In the genomic region with DNA sequence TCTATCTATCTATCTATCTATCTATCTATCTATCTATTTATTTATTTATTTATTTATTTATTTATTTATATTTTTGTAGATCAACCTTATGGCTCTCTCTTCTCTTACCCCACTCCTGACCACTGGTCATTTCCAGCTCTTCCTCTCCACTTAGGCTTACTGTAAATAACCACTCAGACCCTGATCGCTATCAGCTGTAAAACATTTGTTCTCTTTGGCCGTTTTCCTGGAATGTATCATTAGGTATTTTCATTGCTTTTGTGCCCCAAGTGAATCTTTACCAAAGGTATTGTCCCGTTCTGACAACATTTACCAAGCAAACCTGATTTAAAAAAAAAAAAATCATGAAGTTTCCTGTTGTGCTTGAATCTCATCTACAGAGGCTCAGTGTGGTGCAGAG, we compare ENCODE assay signal across 12 mouse cellular contexts.
DNase-seq lines count a peak whose midpoint lies in the region; ATAC-seq lines count a peak whose summit lies in the region.
"Had no signal": no experiment of that assay in that cellular context is flagged by ENCODE, and none has a peak within 500 bp of the region (broad histone marks: within the 10 kb centered on the region; RNA-seq: fewer than 3 reads in every experiment).

No protein-coding gene starts in this region.

- WGBS in kidney, embryonic 16.5 days, result 45% methylated on average over 3 of the region's 3 CpGs
- 89% methylated on average over 3 of the region's 3 CpGs for WGBS in midbrain, embryonic 11.5 days
- WGBS in midbrain, embryonic 16.5 days, result 92% methylated on average over 3 of the region's 3 CpGs
- 30% methylated on average over 3 of the region's 3 CpGs for WGBS in stomach, embryonic 16.5 days

- H3K4me1 ChIP-seq in kidney, embryonic 16.5 days (ENCODE audit: insufficient read depth, low read length), result peaks cover 16% of the 10 kb centered on the region
- no peaks in the 10 kb centered on the region for H3K4me1 ChIP-seq in midbrain, embryonic 11.5 days (ENCODE audit: control insufficient read depth, insufficient read depth, low read length)
- no peaks in the 10 kb centered on the region for H3K4me1 ChIP-seq in midbrain, embryonic 16.5 days (ENCODE audit: control insufficient read depth, insufficient read depth, low read length)
- H3K4me1 ChIP-seq in stomach, embryonic 16.5 days (ENCODE audit: control insufficient read depth, insufficient read depth, low read length), result peaks cover 13% of the 10 kb centered on the region
- H3K4me1 ChIP-seq: embryonic facial prominence, embryonic 12.5 days; hindbrain, embryonic 12.5 days; midbrain, embryonic 12.5 days had no signal

- H3K9me3 ChIP-seq in kidney, embryonic 16.5 days (ENCODE audit: low read length), result no peaks in the 10 kb centered on the region
- H3K9me3 ChIP-seq in midbrain, embryonic 11.5 days (ENCODE audit: control insufficient read depth, low read length), result no peaks in the 10 kb centered on the region
- no peaks in the 10 kb centered on the region for H3K9me3 ChIP-seq in midbrain, embryonic 16.5 days (replicated peaks; ENCODE audit: control insufficient read depth, low read length, poor library complexity, severe bottlenecking)
- no peaks in the 10 kb centered on the region for H3K9me3 ChIP-seq in stomach, embryonic 16.5 days (replicated peaks; ENCODE audit: control insufficient read depth, low read length)
- H3K9me3 ChIP-seq: embryonic facial prominence, embryonic 12.5 days; hindbrain, embryonic 12.5 days; midbrain, embryonic 12.5 days had no signal

- H3K4me3 ChIP-seq in kidney, embryonic 16.5 days (ENCODE audit: low read length), result no peak overlapping the region
- H3K4me3 ChIP-seq in midbrain, embryonic 11.5 days (ENCODE audit: low read depth, low read length), result no peak overlapping the region
- no peak overlapping the region for H3K4me3 ChIP-seq in midbrain, embryonic 16.5 days (ENCODE audit: low read depth, low read length)
- H3K4me3 ChIP-seq in stomach, embryonic 16.5 days (replicated peaks; ENCODE audit: low read length), result no peak overlapping the region
- H3K4me3 ChIP-seq: embryonic facial prominence, embryonic 12.5 days; hindbrain, embryonic 12.5 days; midbrain, embryonic 12.5 days had no signal

- no peak overlapping the region for H3K9ac ChIP-seq in kidney, embryonic 16.5 days (replicated peaks; ENCODE audit: low read length)
- H3K9ac ChIP-seq in midbrain, embryonic 11.5 days (ENCODE audit: low read length), result no peak overlapping the region
- no peak overlapping the region for H3K9ac ChIP-seq in midbrain, embryonic 16.5 days (ENCODE audit: low read depth, low read length)
- no peak overlapping the region for H3K9ac ChIP-seq in stomach, embryonic 16.5 days (ENCODE audit: low read length)
- H3K9ac ChIP-seq: embryonic facial prominence, embryonic 12.5 days; hindbrain, embryonic 12.5 days; midbrain, embryonic 12.5 days had no signal

- intact Hi-C loops in heart, postnatal 14 days (cut with DNase I), result loop anchor here (2.0 to 5.0 kb wide), 3 partner anchors 37 to 187 kb away; partner anchors contain the start of gene Arid5b

- H3K36me3 ChIP-seq in kidney, embryonic 16.5 days (ENCODE audit: insufficient read depth, low read length), result peaks cover 24% of the 10 kb centered on the region
- no peaks in the 10 kb centered on the region; the same call in 1 of the 2 replicates for H3K36me3 ChIP-seq in midbrain, embryonic 11.5 days (ENCODE audit: control insufficient read depth, insufficient read depth, low read length)
- H3K36me3 ChIP-seq in midbrain, embryonic 16.5 days (ENCODE audit: control insufficient read depth, insufficient read depth, low read length), result peaks cover 2% of the 10 kb centered on the region; the same call in 1 of the 2 replicates
- H3K36me3 ChIP-seq in stomach, embryonic 16.5 days (ENCODE audit: control insufficient read depth, insufficient read depth, low read length), result peaks cover 12% of the 10 kb centered on the region

- no peak for ATAC-seq in kidney, embryonic 16.5 days (ENCODE audit: low FRiP score, low TSS enrichment)
- ATAC-seq in midbrain, embryonic 11.5 days (ENCODE audit: low FRiP score), result no peak
- ATAC-seq in midbrain, embryonic 16.5 days, result no peak
- peak; percentile 64; the same call in 1 of the 2 replicates for ATAC-seq in stomach, embryonic 16.5 days (ENCODE audit: insufficient read depth, low FRiP score)

- no peak overlapping the region for H3K4me2 ChIP-seq in kidney, embryonic 16.5 days (replicated peaks; ENCODE audit: low read depth, low read length)
- H3K4me2 ChIP-seq in midbrain, embryonic 11.5 days, result no peak overlapping the region
- H3K4me2 ChIP-seq in midbrain, embryonic 16.5 days (ENCODE audit: low read length), result no peak overlapping the region
- H3K4me2 ChIP-seq in stomach, embryonic 16.5 days (ENCODE audit: low read depth, low read length), result no peak overlapping the region
- H3K4me2 ChIP-seq: embryonic facial prominence, embryonic 12.5 days; hindbrain, embryonic 12.5 days; midbrain, embryonic 12.5 days had no signal

- peak; percentile 87 for DNase-seq in heart, adult 11 months
- no peak for DNase-seq in heart, postnatal 14 days
- no peak for DNase-seq in kidney, adult 11 months
- peak; percentile 73 for DNase-seq in midbrain, embryonic 11.5 days (ENCODE audit: low spot score, missing footprints)
- DNase-seq in thymus, adult 18-20 months, result no peak
- DNase-seq: B cell, adult 2 months had no signal

- no peaks in the 10 kb centered on the region for H3K27me3 ChIP-seq in kidney, embryonic 16.5 days (ENCODE audit: insufficient read depth, low read length)
- H3K27me3 ChIP-seq in midbrain, embryonic 11.5 days (ENCODE audit: control insufficient read depth, insufficient read depth, low read length), result no peaks in the 10 kb centered on the region
- no peaks in the 10 kb centered on the region for H3K27me3 ChIP-seq in midbrain, embryonic 16.5 days (ENCODE audit: control insufficient read depth, insufficient read depth, low read depth, low read length)
- no peaks in the 10 kb centered on the region for H3K27me3 ChIP-seq in stomach, embryonic 16.5 days (ENCODE audit: control insufficient read depth, insufficient read depth, low read length)
- H3K27me3 ChIP-seq: embryonic facial prominence, embryonic 12.5 days; hindbrain, embryonic 12.5 days; midbrain, embryonic 12.5 days had no signal

- peak overlapping the region; percentile 43; the same call in 1 of the 2 replicates for H3K27ac ChIP-seq in kidney, embryonic 16.5 days (ENCODE audit: low read length)
- no peak overlapping the region for H3K27ac ChIP-seq in midbrain, embryonic 11.5 days (ENCODE audit: low read depth, low read length)
- H3K27ac ChIP-seq in midbrain, embryonic 16.5 days (ENCODE audit: low read length), result no peak overlapping the region
- peak overlapping the region; percentile 49; the same call in 1 of the 2 replicates for H3K27ac ChIP-seq in stomach, embryonic 16.5 days (ENCODE audit: low read length)
- H3K27ac ChIP-seq: embryonic facial prominence, embryonic 12.5 days; hindbrain, embryonic 12.5 days; midbrain, embryonic 12.5 days had no signal

Comparison
In these comparisons a context has a peak if more than half of its experiments do, and no peak if none do; other contexts are left out.
1. DNase-seq: peak in heart, adult 11 months (single experiment) and midbrain, embryonic 11.5 days (single experiment); none in heart, postnatal 14 days (0 of 2), kidney, adult 11 months (single experiment) and thymus, adult 18-20 months (0 of 2).
2. H3K27ac ChIP-seq: peak in kidney, embryonic 16.5 days (single experiment) and stomach, embryonic 16.5 days (single experiment); none in midbrain, embryonic 11.5 days (single experiment) and midbrain, embryonic 16.5 days (single experiment).